Mouse (Mus musculus): ENCODE data around the gene Exosc10. TPM values are rescaled to one million over a fixed set of nuclear protein-coding genes. Genes with fewer than 3 reads are reported as not detected.

Exosc10 gene
- polyA plus RNA-seq, 1 experiment from 2014 or later = 61.2 TPM

DNA sequence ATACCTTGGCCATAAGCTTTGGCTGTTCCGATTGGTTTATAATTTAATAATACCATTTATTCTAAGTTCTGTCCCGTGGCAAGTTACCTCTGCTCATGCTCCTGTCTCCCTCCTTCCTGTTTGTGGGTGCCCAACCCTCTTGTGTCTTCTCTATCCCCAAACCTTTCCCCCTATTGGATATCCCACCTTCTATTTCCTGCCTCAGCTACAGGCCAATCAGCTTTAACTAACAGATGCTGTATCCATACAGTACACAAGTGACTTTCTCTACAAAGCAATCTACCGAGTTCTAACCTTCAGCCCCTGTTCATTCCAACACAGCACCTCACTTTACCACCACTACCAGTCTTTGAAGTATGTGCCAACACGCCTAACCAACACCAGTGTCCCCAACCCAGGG is 65.4 kb downstream of the Exosc10 start:
- Histone ChIP-seq H3K4me1 (ENCODE audit: control insufficient read depth in 2 of 2, insufficient read depth in 2 of 2, low read length in 2 of 2) (peaks cover 2 to 17% of the 10 kb centered on the region in 2 experiments; a peak in 3 of 4 replicates), H3K27ac (replicated peaks in 1 of 2; ENCODE audit: control insufficient read depth in 1 of 2, insufficient read depth in 1 of 2, low read depth in 2 of 2, low read length in 2 of 2) (no peak overlapping the region), H3K27me3 (ENCODE audit: control insufficient read depth, insufficient read depth, low read length) (no peaks in the 10 kb centered on the region), H3K9me3 (ENCODE audit: control insufficient read depth, low read length) (no peaks in the 10 kb centered on the region), H3K4me2 (ENCODE audit: low read length) (no peak overlapping the region), H3K36me3 (ENCODE audit: control insufficient read depth, insufficient read depth, low read length) (peaks cover 67% of the 10 kb centered on the region), H3K4me3 (ENCODE audit: control insufficient read depth in 1 of 2, insufficient read depth in 1 of 2, low read depth in 1 of 2, low read length in 2 of 2) (no peak overlapping the region), H3K9ac (ENCODE audit: low read length) (no peak overlapping the region)
- WGBS = 84% methylated on average over 4 of the region's 4 CpGs
- no peak for ATAC-seq (ENCODE audit: insufficient number of reproducible peaks, insufficient read depth, low FRiP score, low read depth)

DNA sequence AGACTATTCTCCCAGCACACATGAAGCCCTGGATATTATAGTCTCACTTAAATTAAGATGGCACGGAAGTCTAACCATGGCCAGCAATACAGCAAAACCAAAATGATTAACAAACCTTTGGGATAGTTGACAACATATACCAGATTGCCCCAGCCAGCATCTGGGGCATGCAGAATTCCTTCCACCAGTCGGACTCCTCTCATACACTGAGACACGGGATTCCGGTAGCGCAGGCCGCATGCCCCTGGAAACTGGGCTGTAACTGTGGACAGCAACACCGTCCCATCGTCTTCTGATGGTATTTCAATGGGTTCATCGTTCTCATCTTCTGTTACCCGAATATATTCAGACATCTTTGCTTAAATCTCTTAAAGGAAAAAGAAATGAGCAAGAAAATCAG is 66.8 kb downstream of the Exosc10 start:
- WGBS = 79% methylated on average over 10 of the region's 10 CpGs

DNA sequence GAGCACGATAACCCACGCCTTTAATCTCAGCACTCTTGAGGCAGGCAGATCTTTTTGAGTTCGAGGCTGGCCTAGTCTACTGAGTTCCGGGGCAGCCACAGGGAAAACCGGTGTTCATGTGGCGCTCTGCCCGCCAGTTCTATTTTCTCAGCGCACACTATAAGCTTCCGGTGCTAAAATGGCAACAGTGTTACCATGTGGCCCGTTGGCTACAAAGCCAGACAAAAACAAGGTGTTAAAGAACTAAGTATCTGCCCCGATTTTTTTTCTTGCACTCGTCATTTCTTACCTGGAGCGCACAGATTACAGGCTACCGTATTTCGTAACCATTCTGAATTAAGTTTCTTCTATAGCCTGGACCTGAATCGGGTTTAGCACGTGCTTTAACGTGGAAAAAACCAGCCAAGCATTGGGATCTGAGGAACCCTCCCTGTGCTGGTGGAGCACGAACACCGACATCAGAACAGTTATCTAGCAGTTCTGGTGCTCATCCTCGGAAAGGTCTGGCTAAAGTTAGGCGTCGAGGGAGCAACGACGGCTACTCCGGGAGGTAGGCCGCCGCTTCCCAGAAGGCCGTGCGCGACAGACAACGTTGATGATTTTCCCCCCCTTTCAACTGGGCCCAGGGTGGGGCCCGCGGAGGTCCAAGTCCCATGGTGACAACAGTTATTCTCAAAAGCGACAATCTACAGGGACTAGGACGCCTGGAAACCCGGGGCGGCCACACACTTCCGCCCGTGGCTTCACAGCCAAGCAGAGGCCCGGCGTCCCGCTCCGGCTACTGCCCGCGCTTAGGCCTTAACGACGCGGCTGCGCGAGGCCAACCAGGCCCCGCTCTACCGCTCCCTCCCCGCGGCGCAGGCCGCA is 67.8 kb downstream of the Exosc10 start:
- Histone ChIP-seq H3K9me3 (ENCODE audit: control insufficient read depth, low read length) (no peaks in the 10 kb centered on the region), H3K27ac (replicated peaks in 1 of 2; ENCODE audit: control insufficient read depth in 1 of 2, insufficient read depth in 1 of 2, low read depth in 2 of 2, low read length in 2 of 2) (peak overlapping the region; percentile 89 to 97), H3K4me2 (ENCODE audit: low read length) (peak overlapping the region; percentile 76), H3K4me3 (ENCODE audit: control insufficient read depth in 1 of 2, insufficient read depth in 1 of 2, low read depth in 1 of 2, low read length in 2 of 2) (peak overlapping the region; percentile 69 to 100), H3K27me3 (ENCODE audit: control insufficient read depth, insufficient read depth, low read length) (no peaks in the 10 kb centered on the region), H3K4me1 (ENCODE audit: control insufficient read depth in 2 of 2, insufficient read depth in 2 of 2, low read length in 2 of 2) (peaks cover 2 to 17% of the 10 kb centered on the region in 2 experiments; a peak in 3 of 4 replicates), H3K9ac (ENCODE audit: low read length) (peak overlapping the region; percentile 100), H3K36me3 (ENCODE audit: control insufficient read depth, insufficient read depth, low read length) (peaks cover 43% of the 10 kb centered on the region)
- peak; percentile 54 for ATAC-seq (ENCODE audit: insufficient number of reproducible peaks, insufficient read depth, low FRiP score, low read depth)
- WGBS = under 1% methylated on average over 57 of the region's 57 CpGs

More for the DNA sequence above, 66.8 kb downstream of the Exosc10 start:
- Histone ChIP-seq H3K4me1 (ENCODE audit: control insufficient read depth in 2 of 2, insufficient read depth in 2 of 2, low read length in 2 of 2) (peaks cover 2 to 17% of the 10 kb centered on the region in 2 experiments; a peak in 3 of 4 replicates), H3K4me2 (ENCODE audit: low read length) (peak overlapping the region; percentile 76), H3K9ac (ENCODE audit: low read length) (no peak overlapping the region), H3K27me3 (ENCODE audit: control insufficient read depth, insufficient read depth, low read length) (no peaks in the 10 kb centered on the region), H3K9me3 (ENCODE audit: control insufficient read depth, low read length) (no peaks in the 10 kb centered on the region), H3K36me3 (ENCODE audit: control insufficient read depth, insufficient read depth, low read length) (peaks cover 53% of the 10 kb centered on the region), H3K27ac (replicated peaks in 1 of 2; ENCODE audit: control insufficient read depth in 1 of 2, insufficient read depth in 1 of 2, low read depth in 2 of 2, low read length in 2 of 2) (no peak overlapping the region), H3K4me3 (ENCODE audit: control insufficient read depth in 1 of 2, insufficient read depth in 1 of 2, low read depth in 1 of 2, low read length in 2 of 2) (peak overlapping the region in 1 of 2 experiments; percentile 100; a peak in 1 of 4 replicates)
- no peak for ATAC-seq (ENCODE audit: insufficient number of reproducible peaks, insufficient read depth, low FRiP score, low read depth)

DNA sequence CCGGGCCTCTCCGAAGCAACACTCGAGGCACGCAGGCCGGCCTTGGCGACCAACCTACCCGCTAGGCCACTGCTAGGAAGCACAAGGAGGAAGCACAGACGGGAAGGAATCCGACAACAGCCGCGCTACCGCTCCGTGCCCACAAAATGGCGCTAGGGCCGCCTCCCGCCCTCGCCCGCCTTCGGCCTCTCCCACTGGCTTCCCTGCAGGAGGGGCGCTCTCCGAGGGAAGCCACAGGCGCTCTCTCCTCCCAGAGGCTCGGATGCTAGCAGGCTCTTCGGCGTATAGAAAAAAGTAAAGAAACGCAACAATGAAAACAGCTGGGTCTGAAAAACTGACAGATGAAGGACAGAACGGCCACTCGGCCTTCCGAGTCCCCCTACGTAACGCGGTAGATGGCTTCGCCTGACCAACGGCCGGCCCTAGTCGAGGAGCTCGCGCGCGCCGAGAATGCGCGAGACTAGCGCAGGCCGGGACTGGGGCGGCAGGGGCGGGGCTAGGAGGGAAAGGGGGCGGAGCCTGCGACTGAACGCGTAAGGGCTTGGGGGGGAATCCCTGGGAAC is 68.5 kb downstream of the Exosc10 start, which contains the start of gene Tardbp:
Gene Tardbp, minus strand, starts transcription at position 397 of the 563 bp plus-strand sequence.
- H3K36me3 ChIP-seq (ENCODE audit: control insufficient read depth, insufficient read depth, low read length) = peaks cover 36% of the 10 kb centered on the region
- peaks cover 2 to 17% of the 10 kb centered on the region in 2 experiments; a peak in 3 of 4 replicates for H3K4me1 ChIP-seq (ENCODE audit: control insufficient read depth in 2 of 2, insufficient read depth in 2 of 2, low read length in 2 of 2)
- H3K27ac ChIP-seq (replicated peaks in 1 of 2; ENCODE audit: control insufficient read depth in 1 of 2, insufficient read depth in 1 of 2, low read depth in 2 of 2, low read length in 2 of 2) = peak within 1 kb of the TSS; percentile 89 to 97
- WGBS = under 1% methylated on average over 49 of the region's 51 CpGs
- H3K27me3 ChIP-seq (ENCODE audit: control insufficient read depth, insufficient read depth, low read length) = no peaks in the 10 kb centered on the region
- peak within 1 kb of the TSS; percentile 76 for H3K4me2 ChIP-seq (ENCODE audit: low read length)
- peak; percentile 93 for ATAC-seq (ENCODE audit: insufficient number of reproducible peaks, insufficient read depth, low FRiP score, low read depth)
- no peaks in the 10 kb centered on the region for H3K9me3 ChIP-seq (ENCODE audit: control insufficient read depth, low read length)
- H3K4me3 ChIP-seq (ENCODE audit: control insufficient read depth in 1 of 2, insufficient read depth in 1 of 2, low read depth in 1 of 2, low read length in 2 of 2) = peak within 1 kb of the TSS; percentile 69 to 100
- peak within 1 kb of the TSS; percentile 100 for H3K9ac ChIP-seq (ENCODE audit: low read length)

DNA sequence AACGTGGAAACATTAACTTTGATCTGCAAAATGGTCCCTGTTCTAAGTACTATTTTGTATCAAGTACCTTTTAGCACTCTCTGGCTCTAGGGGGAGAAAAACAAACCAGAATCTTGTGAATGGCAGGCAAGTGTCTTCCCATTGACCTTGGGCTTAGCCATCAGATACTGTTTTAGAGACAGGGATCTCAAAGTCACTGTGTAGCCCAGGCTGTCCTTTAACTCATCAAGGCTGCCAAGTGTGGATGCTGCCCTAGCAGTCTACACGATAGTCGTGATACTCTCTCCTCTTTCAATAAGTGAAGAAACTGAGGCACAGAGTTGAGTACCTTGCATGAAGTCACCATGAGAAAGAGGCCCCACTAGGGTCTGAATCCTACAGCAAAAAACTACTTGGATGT is 69.0 kb downstream of the Exosc10 start:
- H3K4me1 ChIP-seq (ENCODE audit: control insufficient read depth in 2 of 2, insufficient read depth in 2 of 2, low read length in 2 of 2) = peaks cover 2 to 17% of the 10 kb centered on the region in 2 experiments; a peak in 3 of 4 replicates
- H3K27ac ChIP-seq (replicated peaks in 1 of 2; ENCODE audit: control insufficient read depth in 1 of 2, insufficient read depth in 1 of 2, low read depth in 2 of 2, low read length in 2 of 2) = no peak overlapping the region
- no peak for ATAC-seq (ENCODE audit: insufficient number of reproducible peaks, insufficient read depth, low FRiP score, low read depth)

More for the DNA sequence above, 69.0 kb downstream of the Exosc10 start:
- Histone ChIP-seq H3K27me3 (ENCODE audit: control insufficient read depth, insufficient read depth, low read length) (no peaks in the 10 kb centered on the region), H3K4me3 (ENCODE audit: control insufficient read depth in 1 of 2, insufficient read depth in 1 of 2, low read depth in 1 of 2, low read length in 2 of 2) (peak overlapping the region in 1 of 2 experiments; percentile 100; a peak in 2 of 4 replicates), H3K9me3 (ENCODE audit: control insufficient read depth, low read length) (no peaks in the 10 kb centered on the region), H3K9ac (ENCODE audit: low read length) (peak overlapping the region; percentile 100), H3K36me3 (ENCODE audit: control insufficient read depth, insufficient read depth, low read length) (peaks cover 31% of the 10 kb centered on the region), H3K4me2 (ENCODE audit: low read length) (peak overlapping the region; percentile 76)
- WGBS = 60% methylated on average over 3 of the region's 3 CpGs

Other genes with a start within 250 kb of the Exosc10 start
- 14.2 and 15.7 TPM in 2 replicates for gene Ubiad1, start 113.7 kb upstream of the Exosc10 start, polyA plus RNA-seq (2014; fragmentation: Nextera tagmentation; extraction: Ambion mirVana)
- gene Mtor, start 109.8 kb upstream of the Exosc10 start, polyA plus RNA-seq (2014; fragmentation: Nextera tagmentation; extraction: Ambion mirVana) = 18.4 and 21.2 TPM in 2 replicates
- gene Angptl7, start 58.0 kb upstream of the Exosc10 start, polyA plus RNA-seq (2014; fragmentation: Nextera tagmentation; extraction: Ambion mirVana) = 11.5 and 16.6 TPM in 2 replicates
- 98.1 and 101 TPM in 2 replicates for gene Srm, start 33.1 kb downstream of the Exosc10 start, polyA plus RNA-seq (2014; fragmentation: Nextera tagmentation; extraction: Ambion mirVana)
- gene Masp2, start 44.1 kb downstream of the Exosc10 start, polyA plus RNA-seq (2014; fragmentation: Nextera tagmentation; extraction: Ambion mirVana) = 0.08 TPM in 1 of 2 replicates, not detected in the other
- 80.9 and 87.6 TPM in 2 replicates for gene Tardbp, start 68.6 kb downstream of the Exosc10 start, polyA plus RNA-seq (2014; fragmentation: Nextera tagmentation; extraction: Ambion mirVana)
- 0.19 and 0.28 TPM in 2 replicates for gene Gm572, start 84.9 kb downstream of the Exosc10 start, polyA plus RNA-seq (2014; fragmentation: Nextera tagmentation; extraction: Ambion mirVana)
- gene Casz1, start 246.0 kb downstream of the Exosc10 start, polyA plus RNA-seq (2014; fragmentation: Nextera tagmentation; extraction: Ambion mirVana) = 24.6 and 26.6 TPM in 2 replicates

Measured in heart, embryonic 14.5 days (tissue).